Mouse (Mus musculus) urinary bladder, postnatal 14 days (tissue): ENCODE data around the gene Mllt10.

Source experiments
- DNase-seq: peaks from one replicate; pipeline ENCODE4 v3.0.0; 2021; ENCODE audit warnings: low spot score

The Mllt10 gene

DNA sequence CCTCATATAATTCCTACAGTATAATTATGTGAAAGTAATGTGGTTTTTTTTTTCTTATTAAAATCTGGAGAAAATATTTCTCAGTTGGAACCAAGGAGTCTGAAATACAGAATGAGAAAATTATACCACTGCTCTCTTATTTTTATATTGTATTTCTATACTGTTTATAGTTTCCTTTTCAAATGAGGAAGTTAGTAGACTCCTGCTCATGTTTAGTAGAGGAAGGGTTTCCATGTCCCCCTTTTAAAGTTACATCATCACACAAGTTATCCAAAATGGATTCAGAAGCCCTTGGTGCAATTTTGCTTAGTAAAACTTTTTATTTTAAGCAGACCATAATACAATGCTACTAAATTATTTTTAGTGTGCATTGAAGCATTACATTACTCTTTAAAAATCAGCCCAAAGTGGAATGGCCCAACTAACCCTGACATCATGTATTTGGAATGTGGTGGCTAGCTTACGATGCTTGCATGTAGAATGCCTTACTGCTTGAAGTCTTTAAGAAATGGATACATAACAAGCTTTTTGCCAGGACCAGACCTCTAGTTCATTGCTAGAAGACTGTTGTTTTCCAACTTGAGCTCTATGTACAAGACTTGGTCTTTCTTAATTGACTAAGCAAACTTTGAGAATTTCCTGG, 146.9 kb downstream of the Mllt10 start:
- no peak for DNase-seq

DNA sequence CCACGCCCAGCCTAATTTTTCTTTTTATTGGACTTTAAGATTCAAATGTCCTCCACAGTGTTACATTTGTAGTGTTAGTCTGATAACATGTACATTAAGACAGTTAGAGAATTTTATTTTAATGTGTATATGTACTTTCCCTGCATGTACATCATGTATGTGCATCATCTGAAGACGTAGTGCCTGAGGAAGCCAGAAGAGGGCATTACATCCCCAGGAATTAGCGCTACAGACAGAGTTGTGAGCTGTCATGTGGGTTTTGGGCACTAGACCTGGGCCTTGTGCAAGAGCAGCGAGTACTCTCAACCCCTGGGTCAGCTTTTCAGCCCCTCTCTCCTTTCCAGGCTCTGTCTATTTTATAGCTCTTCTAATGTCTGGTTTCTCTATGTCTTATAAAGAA, 147.9 kb downstream of the Mllt10 start:
- no peak for DNase-seq

DNA sequence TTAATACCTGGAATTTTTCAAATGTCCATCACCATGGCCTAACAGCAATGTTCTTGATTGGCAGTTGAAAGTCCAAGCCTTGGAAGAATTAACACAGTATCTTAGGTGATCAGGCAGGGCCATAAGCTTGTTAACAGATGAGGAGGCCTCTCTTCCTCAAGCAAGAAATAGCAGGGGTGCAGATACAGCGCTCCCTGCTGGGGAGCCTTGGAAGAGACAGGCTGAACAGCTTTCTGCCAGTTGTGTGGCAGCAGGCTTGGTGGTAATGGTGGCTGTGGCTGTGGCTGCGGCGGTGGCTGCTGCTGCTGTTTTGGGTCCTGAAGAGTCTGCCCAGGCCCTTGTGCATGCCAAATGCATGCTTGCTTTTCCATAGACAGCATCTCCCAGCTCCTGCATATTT, 150.1 kb downstream of the Mllt10 start:
- peak; percentile 59 for DNase-seq

- no peak for DNase-seq
These were observed 151.8 kb downstream of the Mllt10 start for GRCm38 (mm10) chr2:18206811-18207210.

DNA sequence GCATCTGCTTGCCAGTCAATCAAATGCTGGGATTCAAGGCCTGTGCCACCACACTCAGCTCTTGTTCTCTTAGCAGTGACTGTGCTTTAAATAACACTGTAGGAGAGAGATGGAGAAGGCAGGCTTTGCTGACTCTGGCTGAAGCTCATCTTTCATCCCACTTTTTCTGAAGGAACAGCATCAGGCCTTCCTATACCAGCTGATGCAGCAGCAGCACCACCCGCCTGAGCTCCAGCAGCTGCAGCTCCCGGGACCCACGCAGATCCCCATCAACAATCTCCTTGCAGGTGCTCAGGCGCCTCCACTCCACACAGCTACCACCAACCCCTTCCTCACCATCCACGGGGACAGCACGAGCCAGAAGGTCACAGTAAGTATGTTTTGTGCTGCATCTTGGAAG, 153.5 kb downstream of the Mllt10 start:
- DNase-seq, result no peak

DNA sequence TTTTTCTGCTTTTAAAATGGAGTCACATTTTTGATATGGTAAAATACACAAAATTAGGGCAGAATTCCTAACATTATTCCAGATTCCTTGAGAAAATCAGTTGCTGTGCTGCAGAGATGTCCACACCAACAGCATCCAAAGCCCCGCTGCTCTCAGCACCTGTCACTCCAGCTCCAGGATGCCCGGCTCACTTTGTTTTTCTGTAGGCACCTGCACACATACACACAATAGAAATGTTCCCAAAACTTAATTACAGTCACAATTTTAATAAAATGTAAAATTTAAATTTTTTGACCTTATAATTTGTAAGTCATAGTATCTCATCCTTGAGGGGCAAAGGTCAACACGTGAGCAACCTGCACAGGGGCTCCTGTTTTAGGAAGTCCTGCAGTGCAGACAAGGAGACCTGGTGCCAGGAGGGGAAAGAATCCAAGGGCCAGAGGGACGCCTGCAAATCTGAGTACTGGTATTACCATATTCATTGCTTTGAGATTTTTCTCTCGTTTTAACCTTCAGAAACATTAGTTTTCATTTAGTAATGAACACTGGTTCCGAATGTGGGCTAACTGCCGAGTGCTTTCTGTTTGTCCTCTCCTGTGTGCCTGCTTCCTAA, 154.3 kb downstream of the Mllt10 start:
- no peak for DNase-seq

DNA sequence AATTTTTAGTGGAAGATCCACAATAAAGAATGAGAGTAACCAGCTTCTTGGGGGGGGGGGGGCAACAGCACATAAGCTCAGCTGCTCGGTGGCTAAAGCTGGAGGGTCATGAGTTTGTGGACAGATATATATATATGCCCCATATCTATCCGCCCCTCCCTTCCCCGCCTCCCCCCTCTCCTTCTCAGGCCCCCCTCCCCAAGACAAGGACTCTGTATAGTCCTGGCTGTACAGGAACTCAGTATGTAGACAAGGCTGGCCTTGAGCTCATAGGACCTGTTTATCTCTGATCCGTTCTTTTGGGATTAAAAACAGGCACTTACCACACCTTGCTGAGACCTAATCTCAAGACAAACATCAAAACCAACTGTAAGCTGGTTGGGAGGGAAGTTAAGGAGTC, 154.9 kb downstream of the Mllt10 start:
- no peak for DNase-seq

- DNase-seq, result no peak
These were observed 159.0 kb downstream of the Mllt10 start for GRCm38 (mm10) chr2:18214031-18214430.

GRCm38 (mm10) chr2:18217867-18218266, 162.8 kb downstream of the Mllt10 start:
- DNase-seq, result no peak

DNA sequence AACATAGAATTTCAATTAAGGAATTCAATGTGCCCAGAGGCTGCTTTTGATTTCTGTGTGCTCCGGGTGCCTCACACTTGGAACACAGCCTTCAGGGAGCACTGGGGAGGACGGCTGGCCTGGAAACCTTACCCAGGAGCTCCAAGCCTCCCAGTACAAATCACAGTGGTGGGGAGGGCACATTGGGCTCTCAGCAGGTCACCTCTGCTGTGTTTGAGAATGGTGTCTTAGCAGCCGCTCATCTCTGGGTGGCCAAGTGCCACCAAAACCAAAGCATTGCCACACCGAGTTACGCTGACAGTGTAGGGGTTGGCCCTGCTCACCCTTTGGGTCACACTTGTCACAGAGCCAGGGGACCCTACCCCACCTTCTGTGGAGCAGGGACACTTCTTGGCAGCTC, 163.5 kb downstream of the Mllt10 start:
- no peak for DNase-seq

- no peak for DNase-seq
These were observed 164.1 kb downstream of the Mllt10 start for GRCm38 (mm10) chr2:18219136-18219535.

GRCm38 (mm10) chr2:18219569-18219968, 164.5 kb downstream of the Mllt10 start:
- no peak for DNase-seq

DNA sequence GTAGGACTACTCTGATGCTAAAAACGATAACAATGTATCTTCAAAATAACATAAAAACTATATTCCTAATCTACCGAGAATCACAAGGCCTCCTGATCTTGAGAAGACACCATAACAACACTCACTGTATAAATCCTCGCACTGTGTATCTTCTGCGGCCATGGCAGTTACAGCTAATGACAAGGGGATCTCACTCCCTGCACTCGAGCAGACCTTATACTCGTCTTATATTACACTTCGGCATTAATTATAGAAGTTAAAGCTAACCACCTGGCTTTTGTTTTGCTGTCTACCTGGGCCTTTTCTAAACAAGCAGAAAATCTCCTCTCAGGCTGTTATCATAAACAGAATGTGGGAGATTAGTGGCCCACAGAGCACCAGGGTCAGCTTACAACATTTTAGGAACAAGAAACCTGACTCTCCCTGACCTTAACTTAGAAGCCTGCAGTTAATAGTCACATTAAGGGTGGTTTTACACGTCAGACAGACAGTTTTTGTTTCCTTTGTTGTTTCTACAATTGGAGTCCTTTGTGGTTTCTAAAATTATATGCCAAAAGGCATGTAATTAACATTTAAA, 173.5 kb downstream of the Mllt10 start:
- DNase-seq, result no peak

GRCm38 (mm10) chr2:18229279-18229678, 174.2 kb downstream of the Mllt10 start:
- no peak for DNase-seq

- no peak for DNase-seq
These were observed 176.1 kb downstream of the Mllt10 start for GRCm38 (mm10) chr2:18231143-18231542.

GRCm38 (mm10) chr2:18232883-18233567, 178.0 kb downstream of the Mllt10 start:
- no peak for DNase-seq

DNA sequence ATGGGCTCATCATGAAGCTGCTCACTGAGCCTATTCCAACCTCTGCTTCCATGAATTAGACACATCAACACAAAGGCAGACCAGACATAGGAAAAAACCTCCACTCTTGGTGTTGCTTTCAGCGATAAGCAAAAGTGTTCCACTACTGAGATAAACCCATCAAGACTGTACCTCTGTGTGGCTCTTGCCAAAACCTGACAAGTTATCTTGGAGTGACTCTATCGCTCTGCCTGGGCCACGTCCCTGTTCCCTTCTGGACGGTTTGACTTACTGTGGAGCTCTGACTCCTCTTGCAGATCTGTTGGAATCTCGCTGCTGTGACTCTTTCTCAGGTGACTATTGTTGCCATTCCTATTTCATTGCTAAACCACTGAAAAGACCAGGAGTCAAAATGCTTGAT, 180.5 kb downstream of the Mllt10 start:
- DNase-seq, result no peak

GRCm38 (mm10) chr2:18249224-18249623, 194.2 kb downstream of the Mllt10 start:
- no peak for DNase-seq
